Mouse (Mus musculus) CD8-positive naive resting alpha-beta T cell, adult 57 days (primary cell): ENCODE results near the gene Vmn2r71. TPM values are rescaled to one million over a fixed set of nuclear protein-coding genes. Genes with fewer than 3 reads are reported as not detected.

Experiments used
- total RNA-seq: library from RNA; stranded (reverse); gene quantifications from one replicate; pipeline ENCODE4 v1.2.4, GENCODE M21; 2023

Vmn2r71 gene
- total RNA-seq = not detected

GRCm38 (mm10) chr7:85562787-85563186, at the start of gene Vmn2r71:
Vmn2r71 (plus strand) TSS chr7:85563087.

GRCm38 (mm10) chr7:85569092-85569491, 6.2 kb downstream of the Vmn2r71 start, which contains the start of gene Vmn2r70:
Vmn2r70 (minus strand) TSS chr7:85569192.

Other genes starting within 250 kb of the Vmn2r71 start
- gene Vmn2r69, start 147.2 kb upstream of the Vmn2r71 start, total RNA-seq = not detected
- not detected for gene Vmn2r70, start 6.1 kb downstream of the Vmn2r71 start, total RNA-seq
- not detected for gene Vmn2r72, start 192.0 kb downstream of the Vmn2r71 start, total RNA-seq